Mouse (Mus musculus) embryonic fibroblast, embryonic 13.5 days (primary cell): ENCODE measurements around the gene Acan.

Experiments used
- CTCF ChIP-seq: IDR thresholded peaks from 2 replicates; pipeline ENCODE4 v1.5.1; 2011; ENCODE audit warnings: mild to moderate bottlenecking, control low read depth, low read length, moderate library complexity, borderline replicate concordance; ENCODE audit not compliant: insufficient read depth
- POLR2A ChIP-seq: IDR thresholded peaks from 2 replicates; pipeline ENCODE4 v1.6.1; 2011; ENCODE audit warnings: low read depth, mild to moderate bottlenecking, control low read depth, low read length, moderate library complexity

- no peak for TF ChIP-seq CTCF
- TF ChIP-seq POLR2A: no peak
Measured at GRCm38 (mm10) chr7:79147931-79148653, 94.8 kb downstream of the Acan start.
